Mouse (Mus musculus) limb, embryonic 11.5 days (tissue): ENCODE measurements at regions not wholly inside any gene's neighbourhood (a gene's known extent, or its start where the extent isn't known, plus 50 kb on each side); places are given as distances from the start of the nearest gene placed in this dataset.

Experiments
- ATAC-seq: fragments of 200-750 bp; cut with Nextera tagmentation; 2 replicates; pipeline ENCODE4 v1.8.0; 2017; ENCODE audit warnings: low read depth; ENCODE audit not compliant: insufficient number of reproducible peaks, low FRiP score, low TSS enrichment
- DNase-seq: peaks from one replicate; pipeline ENCODE4 v3.0.0-alpha.2; 2015; ENCODE audit warnings: low spot score
- H3K27ac ChIP-seq: fragments of 300-500 bp; sonication (generic); replicated peaks from 2 replicates; pipeline ENCODE4 v1.5.1; 2014; ENCODE audit warnings: low read depth, mild to moderate bottlenecking, low read length
- H3K27me3 ChIP-seq: fragments of 300-500 bp; sonication (generic); 2 replicates; pipeline ENCODE4 v1.6.1; 2014; ENCODE audit warnings: mild to moderate bottlenecking, low read length, mixed read lengths; ENCODE audit not compliant: control insufficient read depth, insufficient read depth
- H3K36me3 ChIP-seq: fragments of 300-500 bp; sonication (generic); 2 replicates; pipeline ENCODE4 v1.6.1; 2014; ENCODE audit warnings: mild to moderate bottlenecking, low read length, moderate library complexity, mixed read lengths; ENCODE audit not compliant: control insufficient read depth, insufficient read depth
- H3K4me1 ChIP-seq: fragments of 300-500 bp; sonication (generic); 2 replicates; pipeline ENCODE4 v1.6.1; 2014; ENCODE audit warnings: low read length, mixed read lengths; ENCODE audit not compliant: control insufficient read depth, insufficient read depth
- H3K4me2 ChIP-seq: fragments of 300-500 bp; sonication (generic); 2 replicates; pipeline ENCODE4 v1.6.1; 2014; ENCODE audit warnings: low read depth, mild to moderate bottlenecking, moderate library complexity; ENCODE audit not compliant: severe bottlenecking
- H3K4me3 ChIP-seq: fragments of 300-500 bp; sonication (generic); 2 replicates; pipeline ENCODE4 v1.5.1; 2014; ENCODE audit warnings: low read depth, low read length
- H3K9ac ChIP-seq: fragments of 300-500 bp; sonication (generic); 2 replicates; pipeline ENCODE4 v1.6.1; 2014; ENCODE audit warnings: mild to moderate bottlenecking, low read length
- H3K9me3 ChIP-seq: fragments of 300-500 bp; sonication (generic); 2 replicates; pipeline ENCODE4 v1.6.1; 2016; ENCODE audit warnings: low read length; ENCODE audit not compliant: control insufficient read depth
- WGBS: fragments of 180-500 bp; shearing (Covaris S2); extraction: QIAGEN DNeasy Blood & Tissue Kit; methylation state at CpG from one replicate; pipeline ENCODE4 v1.1.7; 2014; 5-methylcytosine and 5-hydroxymethylcytosine counted together

DNA sequence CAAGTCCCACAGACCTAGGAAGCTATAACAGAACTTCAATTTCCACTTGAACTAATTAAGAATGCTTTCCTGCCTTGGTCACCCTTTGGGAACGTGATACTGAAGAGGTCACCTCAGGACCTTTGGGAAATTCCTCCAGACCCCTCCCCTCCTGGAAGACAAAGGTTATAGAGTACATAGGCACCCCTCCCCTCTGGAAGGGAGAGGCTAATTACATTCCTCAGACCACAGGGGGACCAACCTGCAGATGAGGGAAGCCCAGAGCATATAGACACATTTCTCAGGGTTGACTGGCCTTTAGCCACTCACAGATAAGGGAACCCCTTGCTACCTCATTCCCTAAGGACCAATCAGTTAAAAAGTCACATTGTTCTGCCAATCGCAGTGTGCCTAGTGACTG lies 301.5 kb downstream of the Atp23 start:
- no peak overlapping the region for H3K4me2 ChIP-seq
- H3K9me3 ChIP-seq = no peaks in the 10 kb centered on the region
- no peaks in the 10 kb centered on the region for H3K4me1 ChIP-seq
- no peak overlapping the region for H3K9ac ChIP-seq
- H3K27ac ChIP-seq = no peak overlapping the region
- no peak for DNase-seq
- H3K4me3 ChIP-seq = no peak overlapping the region
- no peak for ATAC-seq
- H3K27me3 ChIP-seq = no peaks in the 10 kb centered on the region
- WGBS = 77% methylated on average over 2 of the region's 2 CpGs
- no peaks in the 10 kb centered on the region for H3K36me3 ChIP-seq

DNA sequence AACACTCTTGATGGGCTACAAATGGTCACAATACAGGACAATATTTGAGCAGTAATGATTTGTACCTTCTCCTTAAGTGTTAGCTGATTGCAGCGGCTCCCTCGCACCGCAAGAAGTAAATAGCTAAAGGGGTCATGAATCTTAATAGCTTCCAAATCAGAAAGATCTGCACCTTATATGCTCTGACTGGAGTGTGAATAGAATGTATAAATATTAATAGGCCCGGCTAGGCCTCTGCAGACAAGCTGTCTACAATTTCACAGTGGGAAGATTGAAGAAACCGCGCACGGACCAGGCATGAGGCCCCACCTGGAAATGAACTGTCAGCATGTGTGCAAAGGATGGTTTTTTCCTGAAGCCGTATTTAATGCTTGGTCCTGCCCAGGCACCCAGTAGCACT lies 333.0 kb downstream of the Atp23 start:
- Histone ChIP-seq H3K4me2 (no peak overlapping the region), H3K27me3 (no peaks in the 10 kb centered on the region), H3K27ac (no peak overlapping the region), H3K4me1 (no peaks in the 10 kb centered on the region), H3K9ac (no peak overlapping the region), H3K9me3 (no peaks in the 10 kb centered on the region), H3K4me3 (no peak overlapping the region), H3K36me3 (no peaks in the 10 kb centered on the region)
- ATAC-seq (no peak), DNase-seq (no peak)
- 88% methylated on average over 8 of the region's 8 CpGs for WGBS

DNA sequence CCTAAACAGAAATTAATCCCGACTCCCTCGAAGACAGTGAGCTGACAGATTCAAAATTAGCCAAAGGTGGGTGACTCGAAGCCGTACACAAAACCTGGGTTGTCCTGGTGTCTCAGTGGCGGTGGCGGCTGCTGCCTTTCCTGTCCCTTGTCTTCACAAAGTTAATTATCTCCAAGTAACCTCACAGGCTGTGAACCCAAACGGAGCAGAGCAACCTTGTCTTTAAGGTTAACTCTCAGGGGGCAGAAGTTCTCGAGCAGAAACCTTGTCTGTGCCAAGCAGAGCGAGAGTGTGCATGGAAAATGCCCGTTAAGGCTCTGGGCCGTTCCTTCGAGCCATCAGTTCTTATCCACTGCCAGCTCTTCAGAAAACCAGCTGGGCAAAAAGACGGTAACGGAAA lies 335.8 kb downstream of the Atp23 start:
- no peak for DNase-seq
- H3K27ac ChIP-seq = no peak overlapping the region
- H3K4me2 ChIP-seq = no peak overlapping the region
- no peak overlapping the region for H3K9ac ChIP-seq
- ATAC-seq = no peak
- WGBS = 88% methylated on average over 14 of the region's 14 CpGs
- no peaks in the 10 kb centered on the region for H3K36me3 ChIP-seq
- no peaks in the 10 kb centered on the region for H3K27me3 ChIP-seq
- H3K4me1 ChIP-seq = no peaks in the 10 kb centered on the region
- no peaks in the 10 kb centered on the region for H3K9me3 ChIP-seq
- H3K4me3 ChIP-seq = no peak overlapping the region

DNA sequence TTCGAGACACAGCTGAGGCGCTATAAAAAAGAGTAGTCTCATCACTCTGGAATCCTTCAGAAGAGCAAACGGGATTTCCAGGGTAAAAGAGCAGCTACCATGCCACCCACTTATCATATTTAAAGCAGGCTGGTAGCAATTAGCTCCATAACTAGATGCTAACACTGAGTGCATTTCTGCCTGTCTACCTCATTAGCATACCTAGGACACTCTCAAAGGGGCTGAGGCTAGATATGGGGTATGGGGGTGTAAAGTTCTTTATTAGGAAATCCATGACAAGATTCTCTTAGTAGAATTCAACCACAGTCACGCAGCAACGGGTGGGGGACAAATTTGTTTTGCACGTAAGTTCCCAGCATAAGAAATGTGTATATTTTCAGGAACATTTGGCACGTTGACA lies 346.1 kb downstream of the Atp23 start:
- Histone ChIP-seq H3K4me2 (no peak overlapping the region), H3K4me3 (no peak overlapping the region), H3K4me1 (no peaks in the 10 kb centered on the region), H3K9ac (no peak overlapping the region), H3K27ac (no peak overlapping the region), H3K9me3 (no peaks in the 10 kb centered on the region), H3K27me3 (no peaks in the 10 kb centered on the region), H3K36me3 (no peaks in the 10 kb centered on the region)
- 87% methylated on average over 7 of the region's 7 CpGs for WGBS
- no peak for DNase-seq
- ATAC-seq = no peak

DNA sequence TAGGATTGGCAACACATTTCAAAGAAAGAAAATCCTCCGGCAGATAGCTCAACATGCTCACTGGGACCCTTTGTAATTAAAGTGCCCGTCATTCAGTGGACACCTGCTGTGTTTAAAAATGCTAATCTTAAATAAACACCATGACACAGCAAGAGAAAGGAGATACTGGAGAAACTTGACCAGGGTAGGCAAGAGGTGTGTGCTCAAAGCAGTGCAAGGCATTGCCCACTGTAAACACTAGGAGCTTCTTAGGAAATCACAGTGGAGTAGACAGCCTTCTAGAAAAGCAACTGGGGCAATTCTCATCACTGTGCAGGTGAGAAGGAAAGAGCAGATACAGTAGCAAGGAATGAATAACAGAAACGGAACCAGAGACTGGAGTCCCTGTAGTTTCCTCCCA lies 369.2 kb downstream of the Atp23 start:
- no peak overlapping the region for H3K9ac ChIP-seq
- H3K27me3 ChIP-seq = no peaks in the 10 kb centered on the region
- no peak overlapping the region for H3K4me2 ChIP-seq
- H3K9me3 ChIP-seq = no peaks in the 10 kb centered on the region
- 54% methylated on average over 3 of the region's 3 CpGs for WGBS
- H3K27ac ChIP-seq = no peak overlapping the region
- H3K4me1 ChIP-seq = no peaks in the 10 kb centered on the region
- ATAC-seq = no peak
- no peaks in the 10 kb centered on the region for H3K36me3 ChIP-seq
- no peak overlapping the region for H3K4me3 ChIP-seq
- DNase-seq = no peak

DNA sequence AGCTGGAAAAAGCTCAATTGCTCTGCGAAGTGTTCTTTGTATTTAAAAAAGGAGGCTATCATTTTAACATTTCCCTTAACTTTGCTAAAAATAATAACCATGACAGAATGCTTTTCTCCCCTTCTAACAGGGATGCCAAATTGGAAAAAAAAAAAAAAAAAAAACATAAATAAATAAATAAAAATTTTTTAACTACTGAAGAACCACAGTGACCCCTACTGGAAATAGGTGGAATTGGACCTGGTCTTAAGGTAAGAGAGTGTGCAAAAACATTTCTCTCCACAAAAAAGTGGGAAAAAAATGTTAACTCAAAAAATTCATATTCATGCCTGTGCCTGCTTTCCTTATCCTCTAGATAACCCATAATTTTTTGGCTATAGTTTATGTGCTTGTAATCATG lies 369.8 kb downstream of the Atp23 start:
- H3K4me1 ChIP-seq = no peaks in the 10 kb centered on the region
- no peaks in the 10 kb centered on the region for H3K9me3 ChIP-seq
- no peaks in the 10 kb centered on the region for H3K36me3 ChIP-seq
- DNase-seq (no peak), ATAC-seq (no peak)
- H3K27ac ChIP-seq = no peak overlapping the region
- H3K27me3 ChIP-seq = no peaks in the 10 kb centered on the region
- H3K9ac ChIP-seq = no peak overlapping the region
- H3K4me2 ChIP-seq = no peak overlapping the region
- H3K4me3 ChIP-seq = no peak overlapping the region
- WGBS = 84% methylated on average over 1 of the region's 1 CpGs

DNA sequence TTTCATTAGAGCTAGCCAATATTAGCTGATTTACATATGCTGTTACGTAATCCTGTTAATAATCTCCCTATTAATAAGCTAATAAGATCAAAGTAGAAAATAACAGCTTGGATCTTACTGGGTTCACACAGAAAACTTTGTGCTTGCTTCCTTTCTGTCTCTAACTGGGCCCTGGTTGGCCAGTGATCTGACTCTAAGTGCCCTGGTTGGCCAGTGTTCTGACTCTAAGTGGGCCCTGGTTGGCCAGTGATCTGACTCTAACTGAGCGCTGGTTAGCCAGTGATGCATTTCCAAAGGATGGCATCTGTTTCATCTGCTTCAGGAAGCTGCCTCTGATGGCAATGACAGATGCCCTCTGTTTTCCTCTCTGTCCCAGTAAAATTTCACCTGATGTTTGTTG lies 372.4 kb downstream of the Atp23 start:
- H3K9ac ChIP-seq = no peak overlapping the region
- no peak overlapping the region for H3K4me2 ChIP-seq
- no peaks in the 10 kb centered on the region for H3K9me3 ChIP-seq
- no peaks in the 10 kb centered on the region for H3K36me3 ChIP-seq
- no peak for DNase-seq
- H3K4me3 ChIP-seq = no peak overlapping the region
- H3K4me1 ChIP-seq = no peaks in the 10 kb centered on the region
- no peaks in the 10 kb centered on the region for H3K27me3 ChIP-seq
- WGBS = 91% methylated on average over 2 of the region's 2 CpGs
- no peak overlapping the region for H3K27ac ChIP-seq
- ATAC-seq = no peak

DNA sequence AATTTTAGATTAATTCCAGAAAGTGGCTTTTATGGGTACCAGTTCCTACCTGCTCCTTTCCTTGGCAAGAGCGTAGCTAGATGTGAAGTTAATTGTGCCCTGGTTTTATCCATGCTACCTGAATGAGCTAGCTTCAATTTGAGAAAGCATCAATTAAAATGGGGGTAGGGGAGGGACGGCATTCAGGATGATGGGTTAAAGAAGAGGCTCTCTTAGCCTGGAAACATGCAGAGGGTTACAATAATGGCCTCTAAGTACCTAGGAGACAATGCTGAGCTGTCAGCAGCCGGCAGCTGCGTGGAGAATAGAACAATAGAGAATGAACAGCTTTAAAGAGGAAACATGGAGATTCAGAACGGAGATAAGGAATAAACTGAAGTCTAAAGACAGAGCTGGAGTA lies 375.0 kb downstream of the Atp23 start:
- DNase-seq (no peak), ATAC-seq (no peak)
- no peak overlapping the region for H3K9ac ChIP-seq
- H3K27me3 ChIP-seq = no peaks in the 10 kb centered on the region
- H3K9me3 ChIP-seq = no peaks in the 10 kb centered on the region
- 0 out of 2 replicates have a peak, but pooled peaks cover 3% of the 10 kb centered on the region for H3K4me1 ChIP-seq
- H3K4me3 ChIP-seq = no peak overlapping the region
- H3K4me2 ChIP-seq = no peak overlapping the region
- H3K36me3 ChIP-seq = no peaks in the 10 kb centered on the region
- WGBS = 82% methylated on average over 5 of the region's 5 CpGs
- H3K27ac ChIP-seq = no peak overlapping the region
